Mouse (Mus musculus): ENCODE data around the gene Fndc11. TPM values are rescaled to one million over a fixed set of nuclear protein-coding genes. Genes with fewer than 3 reads are reported as not detected.

Gene Fndc11
- total and polyA plus RNA-seq, 3 experiments = not detected

GRCm38 (mm10) chr2:181241602-181242313 lies 21.9 kb downstream of the Fndc11 start, which contains the start of gene Helz2:
Gene Helz2 (minus strand): TSS chr2:181242027.
- Histone ChIP-seq H3K4me3 (ENCODE audit: control insufficient read depth in 1 of 2, insufficient read depth in 1 of 2, low read depth in 2 of 2, low read length in 2 of 2) (peak within 1 kb of the TSS; percentile 98 to 100), H3K27ac (ENCODE audit: control insufficient read depth, low read depth, low read length) (peak within 1 kb of the TSS; percentile 53), H3K9me3 (replicated peaks; ENCODE audit: insufficient read depth, low read length) (no peaks in the 10 kb centered on the region), H3K79me2 (ENCODE audit: control insufficient read depth, insufficient read depth, low read length, poor library complexity) (peaks cover 7% of the 10 kb centered on the region; the same call in 1 of the 2 replicates), H3K9ac (ENCODE audit: control insufficient read depth, low read depth, low read length, poor library complexity, severe bottlenecking) (peak within 1 kb of the TSS; percentile 94), H3K4me1 (ENCODE audit: control insufficient read depth in 1 of 2, insufficient read depth in 2 of 2, low read length in 2 of 2) (peaks cover 2 to 15% of the 10 kb centered on the region in 2 experiments), H3K36me3 (ENCODE audit: control insufficient read depth in 1 of 2, insufficient read depth in 2 of 2, low read length in 2 of 2) (peaks cover 0 to 17% of the 10 kb centered on the region in 2 experiments; a peak in 2 of 4 replicates), H3K27me3 (ENCODE audit: control insufficient read depth in 1 of 2, insufficient read depth in 2 of 2, low read length in 2 of 2) (no peaks in the 10 kb centered on the region)
- TF ChIP-seq NELFE (IDR thresholded peaks at IDR 0.05; ENCODE audit: low read depth, low read length) = peak; percentile 80
- TF ChIP-seq ETS1 (IDR thresholded peaks at IDR 0.05; ENCODE audit: low read depth, low read length) = peak; percentile 52; the same call in 1 of the 2 replicates
- TF ChIP-seq SIN3A (IDR thresholded peaks at IDR 0.05; ENCODE audit: low read length) = peak; percentile 58
- no peak for TF ChIP-seq RCOR1 (IDR thresholded peaks at IDR 0.05; ENCODE audit: low read depth, low read length)
- no peak for TF ChIP-seq ELF1 (IDR thresholded peaks at IDR 0.05; ENCODE audit: low read depth, low read length)
- TF ChIP-seq MAZ (IDR thresholded peaks at IDR 0.05; ENCODE audit: low read depth, low read length) = peak; percentile 77; the same call in 1 of the 2 replicates
- TF ChIP-seq ZNF384 (IDR thresholded peaks at IDR 0.05; ENCODE audit: low read depth, low read length) = peak; percentile 69; the same call in 1 of the 2 replicates
- TF ChIP-seq TCF12 (IDR thresholded peaks at IDR 0.05; ENCODE audit: low read depth, low read length) = peak; percentile 67
- no peak for TF ChIP-seq BHLHE40 (IDR thresholded peaks at IDR 0.05; ENCODE audit: borderline replicate concordance, low read depth, low read length)
- TF ChIP-seq HCFC1 (IDR thresholded peaks at IDR 0.05; ENCODE audit: low read depth, low read length) = peak; percentile 63
- TF ChIP-seq POLR2A (IDR thresholded peaks at IDR 0.05; ENCODE audit: control insufficient read depth in 1 of 2, insufficient read depth in 1 of 2, low read depth in 1 of 2, low read length in 2 of 2, poor library complexity in 1 of 2) = peak; percentile 75 to 89; a peak in 3 of 4 replicates
- no peak for TF ChIP-seq CTCF (IDR thresholded peaks at IDR 0.05 in 2 of 3, conservative IDR thresholded peaks at IDR 0.05 in 1 of 3; ENCODE audit: control insufficient read depth in 1 of 3, insufficient read depth in 1 of 3, low read depth in 2 of 3, low read length in 3 of 3, poor library complexity in 1 of 3, severe bottlenecking in 1 of 3)
- TF ChIP-seq POLR2AphosphoS2 (IDR thresholded peaks at IDR 0.05; ENCODE audit: low read length) = peak; percentile 90
- TF ChIP-seq TBP (IDR thresholded peaks at IDR 0.05; ENCODE audit: low read depth, low read length) = peak; percentile 68
- TF ChIP-seq MXI1 (IDR thresholded peaks at IDR 0.05; ENCODE audit: low read depth, low read length) = peak; percentile 77; the same call in 1 of the 2 replicates
- DNase-seq (ENCODE audit: low read depth, low spot score) = peak; percentile 87

- Histone ChIP-seq H3K4me3 (ENCODE audit: control insufficient read depth in 1 of 2, insufficient read depth in 1 of 2, low read depth in 2 of 2, low read length in 2 of 2) (peak overlapping the region; percentile 98 to 100), H3K4me1 (ENCODE audit: control insufficient read depth in 1 of 2, insufficient read depth in 2 of 2, low read length in 2 of 2) (peaks cover 2 to 15% of the 10 kb centered on the region in 2 experiments), H3K9me3 (replicated peaks; ENCODE audit: insufficient read depth, low read length) (no peaks in the 10 kb centered on the region), H3K36me3 (ENCODE audit: control insufficient read depth in 1 of 2, insufficient read depth in 2 of 2, low read length in 2 of 2) (peaks cover 0 to 17% of the 10 kb centered on the region in 2 experiments; a peak in 2 of 4 replicates), H3K27me3 (ENCODE audit: control insufficient read depth in 1 of 2, insufficient read depth in 2 of 2, low read length in 2 of 2) (no peaks in the 10 kb centered on the region), H3K79me2 (ENCODE audit: control insufficient read depth, insufficient read depth, low read length, poor library complexity) (peaks cover 7% of the 10 kb centered on the region; the same call in 1 of the 2 replicates), H3K27ac (ENCODE audit: control insufficient read depth, low read depth, low read length) (no peak overlapping the region), H3K9ac (ENCODE audit: control insufficient read depth, low read depth, low read length, poor library complexity, severe bottlenecking) (peak overlapping the region; percentile 70)
- no peak for DNase-seq (ENCODE audit: low read depth, low spot score)
- TF ChIP-seq MEF2A (IDR thresholded peaks at IDR 0.05; ENCODE audit: extremely low read depth, insufficient replicate concordance, low read depth, low read length, poor library complexity, severe bottlenecking) = no peak
- no peak for TF ChIP-seq POLR2A (IDR thresholded peaks at IDR 0.05; ENCODE audit: control insufficient read depth in 1 of 2, insufficient read depth in 1 of 2, low read depth in 1 of 2, low read length in 2 of 2, poor library complexity in 1 of 2)
- no peak for TF ChIP-seq SMC3 (IDR thresholded peaks at IDR 0.05; ENCODE audit: low read depth, low read length)
- TF ChIP-seq MAFK (IDR thresholded peaks at IDR 0.05; ENCODE audit: borderline replicate concordance, low read depth, low read length) = no peak
- no peak for TF ChIP-seq GATA1 (IDR thresholded peaks at IDR 0.05; ENCODE audit: low read depth, low read length)
- no peak for TF ChIP-seq ELF1 (IDR thresholded peaks at IDR 0.05; ENCODE audit: low read depth, low read length)
- no peak for TF ChIP-seq TCF12 (IDR thresholded peaks at IDR 0.05; ENCODE audit: low read depth, low read length)
- no peak for TF ChIP-seq MYB (IDR thresholded peaks at IDR 0.05; ENCODE audit: low read depth, low read length)
- no peak for TF ChIP-seq ETS1 (IDR thresholded peaks at IDR 0.05; ENCODE audit: low read depth, low read length)
- TF ChIP-seq RCOR1 (IDR thresholded peaks at IDR 0.05; ENCODE audit: low read depth, low read length) = no peak
- TF ChIP-seq NRF1 (IDR thresholded peaks at IDR 0.05; ENCODE audit: insufficient read depth, low read depth, low read length, poor library complexity, severe bottlenecking) = no peak
- TF ChIP-seq CHD2 (IDR thresholded peaks at IDR 0.05; ENCODE audit: low read length) = no peak
- no peak for TF ChIP-seq ZKSCAN1 (IDR thresholded peaks at IDR 0.05; ENCODE audit: low read depth, low read length)
- no peak for TF ChIP-seq NELFE (IDR thresholded peaks at IDR 0.05; ENCODE audit: low read depth, low read length)
- no peak for TF ChIP-seq TAL1 (IDR thresholded peaks at IDR 0.05; ENCODE audit: low read length)
- TF ChIP-seq SIN3A (IDR thresholded peaks at IDR 0.05; ENCODE audit: low read length) = no peak
- no peak for TF ChIP-seq MYC (IDR thresholded peaks at IDR 0.05; ENCODE audit: low read depth, low read length)
- TF ChIP-seq TBP (IDR thresholded peaks at IDR 0.05; ENCODE audit: low read depth, low read length) = no peak
These were observed 22.5 kb downstream of the Fndc11 start for GRCm38 (mm10) chr2:181242314-181242665.

Data from MEL (cell line).